Mouse (Mus musculus): ENCODE results near the gene Dcp1b. TPM values are rescaled to one million over a fixed set of nuclear protein-coding genes. Genes with fewer than 3 reads are reported as not detected.
"Not testable (repeated sequence)": the region's sequence is repeated elsewhere in the genome, so short reads cannot be mapped to it uniquely, and the experiment has no call there.

Dcp1b gene
- polyA plus RNA-seq, 1 experiment from 2014 or later, result 12.6 TPM

DNA sequence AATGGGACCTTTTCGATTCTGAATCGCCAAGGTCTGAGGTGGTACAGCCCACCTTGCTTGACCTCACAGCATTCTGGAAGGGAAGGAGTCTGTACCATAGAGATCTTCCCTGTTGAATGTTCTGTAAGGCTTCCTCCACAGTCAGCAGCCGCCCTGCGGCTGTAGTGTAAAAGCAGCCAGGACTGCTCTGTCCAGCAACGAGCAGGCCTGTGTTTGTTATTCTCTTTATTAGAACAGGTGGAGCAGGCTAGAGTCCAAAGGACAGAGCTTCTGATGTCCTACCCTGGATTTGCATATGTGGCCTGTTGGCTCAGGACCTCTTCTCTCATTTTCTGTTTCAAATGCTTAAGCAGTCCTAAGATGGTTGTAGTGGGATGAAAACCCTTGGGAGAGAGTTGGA lies 25.3 kb downstream of the Dcp1b start:
- no peaks in the 10 kb centered on the region for H3K27me3 ChIP-seq (ENCODE audit: control insufficient read depth, insufficient read depth, low read length)
- peaks cover 8% of the 10 kb centered on the region; the same call in 1 of the 2 replicates for H3K4me1 ChIP-seq (replicated peaks; ENCODE audit: control insufficient read depth, insufficient read depth, low read length)
- H3K36me3 ChIP-seq (replicated peaks; ENCODE audit: control insufficient read depth, insufficient read depth), result peaks cover 22% of the 10 kb centered on the region; the same call in 1 of the 2 replicates
- no peak overlapping the region for H3K4me3 ChIP-seq (replicated peaks; ENCODE audit: low read length)
- DNase-seq (ENCODE audit: low spot score) (no peak), ATAC-seq (ENCODE audit: low FRiP score) (no peak)
- no peak overlapping the region for H3K4me2 ChIP-seq (replicated peaks)
- H3K27ac ChIP-seq, result no peak overlapping the region
- H3K9ac ChIP-seq, result no peak overlapping the region
- H3K9me3 ChIP-seq (ENCODE audit: control insufficient read depth, low read length), result no peaks in the 10 kb centered on the region
- 83% methylated on average over 5 of the region's 5 CpGs for WGBS

- H3K9ac ChIP-seq, result no peak overlapping the region
- DNase-seq (ENCODE audit: low spot score) (no peak), ATAC-seq (ENCODE audit: low FRiP score) (no peak)
- H3K27ac ChIP-seq, result no peak overlapping the region
- no peaks in the 10 kb centered on the region for H3K27me3 ChIP-seq (ENCODE audit: control insufficient read depth, insufficient read depth, low read length)
- H3K9me3 ChIP-seq (ENCODE audit: control insufficient read depth, low read length), result no peaks in the 10 kb centered on the region
- H3K36me3 ChIP-seq (replicated peaks; ENCODE audit: control insufficient read depth, insufficient read depth), result peaks cover 19% of the 10 kb centered on the region; the same call in 1 of the 2 replicates
- peaks cover 8% of the 10 kb centered on the region; the same call in 1 of the 2 replicates for H3K4me1 ChIP-seq (replicated peaks; ENCODE audit: control insufficient read depth, insufficient read depth, low read length)
- H3K4me2 ChIP-seq (replicated peaks), result no peak overlapping the region
- WGBS, result 95% methylated on average over 4 of the region's 4 CpGs
- H3K4me3 ChIP-seq (replicated peaks; ENCODE audit: low read length), result no peak overlapping the region
Observed at GRCm38 (mm10) chr6:119201575-119201974, 26.5 kb downstream of the Dcp1b start.

DNA sequence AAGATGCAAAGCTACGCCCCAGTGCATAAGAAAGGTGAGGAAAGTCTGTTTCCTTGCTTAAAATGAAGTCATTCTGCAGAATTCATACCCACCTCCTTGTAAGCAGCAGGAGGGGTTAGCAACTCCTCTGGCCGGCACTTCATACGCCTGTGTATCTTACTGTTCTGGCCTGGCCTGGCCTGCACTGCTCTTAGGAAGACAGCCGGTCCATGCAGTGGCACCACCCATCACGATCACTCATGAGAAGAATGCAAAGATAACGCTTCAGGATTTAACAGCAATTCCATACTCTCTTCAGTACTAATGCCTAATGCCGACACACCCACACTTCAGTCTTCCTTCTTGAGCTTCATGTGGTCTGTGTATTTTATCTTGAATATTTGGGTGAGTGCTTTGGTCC lies 29.2 kb downstream of the Dcp1b start:
- Histone ChIP-seq H3K27ac (no peak overlapping the region), H3K36me3 (replicated peaks; ENCODE audit: control insufficient read depth, insufficient read depth) (peaks cover 19% of the 10 kb centered on the region; the same call in 1 of the 2 replicates), H3K4me2 (replicated peaks) (no peak overlapping the region), H3K9ac (no peak overlapping the region), H3K9me3 (ENCODE audit: control insufficient read depth, low read length) (no peaks in the 10 kb centered on the region), H3K4me3 (replicated peaks; ENCODE audit: low read length) (no peak overlapping the region), H3K27me3 (ENCODE audit: control insufficient read depth, insufficient read depth, low read length) (no peaks in the 10 kb centered on the region), H3K4me1 (replicated peaks; ENCODE audit: control insufficient read depth, insufficient read depth, low read length) (peaks cover 5% of the 10 kb centered on the region; the same call in 1 of the 2 replicates)
- WGBS, result 92% methylated on average over 7 of the region's 7 CpGs
- no peak for ATAC-seq (ENCODE audit: low FRiP score)
- DNase-seq (ENCODE audit: low spot score), result no peak

DNA sequence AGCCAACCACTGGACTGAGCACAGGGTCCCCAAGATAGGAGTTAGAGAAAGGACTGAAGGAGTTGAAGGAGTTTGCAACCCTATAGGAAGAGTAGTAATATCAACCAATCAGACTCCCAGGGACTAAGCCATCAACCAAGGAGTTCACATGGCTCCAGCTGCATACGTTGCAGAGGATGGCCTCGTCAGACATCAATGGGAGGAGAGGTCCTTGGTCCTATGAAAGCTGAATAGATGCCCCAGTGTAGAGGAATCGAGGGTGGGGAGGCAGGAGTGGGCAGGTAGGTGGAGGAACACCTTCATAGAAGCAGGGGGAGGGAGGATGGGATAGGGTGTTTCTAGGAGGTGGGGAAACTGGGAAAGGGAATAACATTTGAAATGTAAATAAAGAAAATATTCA lies 29.9 kb downstream of the Dcp1b start:
- WGBS, result 55% methylated on average over 3 of the region's 3 CpGs
- H3K9ac ChIP-seq, result no peak overlapping the region
- DNase-seq (ENCODE audit: low spot score), result no peak
- H3K27me3 ChIP-seq (ENCODE audit: control insufficient read depth, insufficient read depth, low read length), result no peaks in the 10 kb centered on the region
- H3K36me3 ChIP-seq (replicated peaks; ENCODE audit: control insufficient read depth, insufficient read depth), result peaks cover 19% of the 10 kb centered on the region; the same call in 1 of the 2 replicates
- H3K27ac ChIP-seq, result no peak overlapping the region
- no peaks in the 10 kb centered on the region for H3K9me3 ChIP-seq (ENCODE audit: control insufficient read depth, low read length)
- H3K4me1 ChIP-seq (replicated peaks; ENCODE audit: control insufficient read depth, insufficient read depth, low read length), result no peaks in the 10 kb centered on the region
- H3K4me2 ChIP-seq (replicated peaks), result no peak overlapping the region
- ATAC-seq (ENCODE audit: low FRiP score), result no peak
- H3K4me3 ChIP-seq (replicated peaks; ENCODE audit: low read length), result no peak overlapping the region

- H3K4me1 ChIP-seq (replicated peaks; ENCODE audit: control insufficient read depth, insufficient read depth, low read length); H3K9ac ChIP-seq; H3K4me3 ChIP-seq (replicated peaks; ENCODE audit: low read length); H3K27ac ChIP-seq; DNase-seq (ENCODE audit: low spot score); ATAC-seq (ENCODE audit: low FRiP score); H3K4me2 ChIP-seq (replicated peaks); H3K27me3 ChIP-seq (ENCODE audit: control insufficient read depth, insufficient read depth, low read length); H3K9me3 ChIP-seq (ENCODE audit: control insufficient read depth, low read length): not testable (repeated sequence)
- peaks cover 18% of the 10 kb centered on the region; the same call in 1 of the 2 replicates for H3K36me3 ChIP-seq (replicated peaks; ENCODE audit: control insufficient read depth, insufficient read depth)
- WGBS, result 92% methylated on average over 7 of the region's 7 CpGs
Observed at GRCm38 (mm10) chr6:119206006-119206405, 31.0 kb downstream of the Dcp1b start.

DNA sequence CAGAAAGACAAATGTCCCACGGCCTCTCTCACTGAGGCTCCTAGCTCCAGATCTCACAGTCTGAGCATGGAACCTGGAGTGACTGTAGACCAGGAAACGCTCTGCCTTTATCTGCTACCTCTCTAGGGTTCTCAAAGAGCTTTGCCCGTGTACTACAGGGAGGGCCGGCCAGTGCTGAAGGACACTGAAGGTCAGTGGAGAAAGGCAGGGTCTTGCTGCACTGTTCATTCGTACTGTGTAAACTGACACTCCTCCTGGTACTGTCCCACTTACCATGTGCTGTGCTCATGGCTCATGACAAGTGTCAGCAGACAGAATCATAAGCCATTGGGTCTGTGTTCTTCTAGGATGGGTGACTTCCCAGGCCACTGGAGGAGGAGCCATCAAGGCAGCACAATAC lies 38.3 kb downstream of the Dcp1b start:
- Histone ChIP-seq H3K27ac (no peak overlapping the region), H3K9me3 (ENCODE audit: control insufficient read depth, low read length) (no peaks in the 10 kb centered on the region), H3K9ac (no peak overlapping the region), H3K4me2 (replicated peaks) (no peak overlapping the region), H3K4me1 (replicated peaks; ENCODE audit: control insufficient read depth, insufficient read depth, low read length) (no peaks in the 10 kb centered on the region), H3K36me3 (replicated peaks; ENCODE audit: control insufficient read depth, insufficient read depth) (peaks cover 44% of the 10 kb centered on the region), H3K27me3 (ENCODE audit: control insufficient read depth, insufficient read depth, low read length) (no peaks in the 10 kb centered on the region), H3K4me3 (replicated peaks; ENCODE audit: low read length) (no peak overlapping the region)
- DNase-seq (ENCODE audit: low spot score), result no peak
- 88% methylated on average over 5 of the region's 5 CpGs for WGBS
- ATAC-seq (ENCODE audit: low FRiP score), result no peak

- ATAC-seq (ENCODE audit: low FRiP score) (no peak), DNase-seq (ENCODE audit: low spot score) (no peak)
- no peaks in the 10 kb centered on the region for H3K9me3 ChIP-seq (ENCODE audit: control insufficient read depth, low read length)
- no peaks in the 10 kb centered on the region for H3K4me1 ChIP-seq (replicated peaks; ENCODE audit: control insufficient read depth, insufficient read depth, low read length)
- no peaks in the 10 kb centered on the region for H3K27me3 ChIP-seq (ENCODE audit: control insufficient read depth, insufficient read depth, low read length)
- peaks cover 51% of the 10 kb centered on the region for H3K36me3 ChIP-seq (replicated peaks; ENCODE audit: control insufficient read depth, insufficient read depth)
- H3K4me2 ChIP-seq (replicated peaks), result no peak overlapping the region
- no peak overlapping the region for H3K27ac ChIP-seq
- H3K4me3 ChIP-seq (replicated peaks; ENCODE audit: low read length), result no peak overlapping the region
- 82% methylated on average over 6 of the region's 6 CpGs for WGBS
- no peak overlapping the region for H3K9ac ChIP-seq
Observed at GRCm38 (mm10) chr6:119214190-119214589, 39.1 kb downstream of the Dcp1b start.

DNA sequence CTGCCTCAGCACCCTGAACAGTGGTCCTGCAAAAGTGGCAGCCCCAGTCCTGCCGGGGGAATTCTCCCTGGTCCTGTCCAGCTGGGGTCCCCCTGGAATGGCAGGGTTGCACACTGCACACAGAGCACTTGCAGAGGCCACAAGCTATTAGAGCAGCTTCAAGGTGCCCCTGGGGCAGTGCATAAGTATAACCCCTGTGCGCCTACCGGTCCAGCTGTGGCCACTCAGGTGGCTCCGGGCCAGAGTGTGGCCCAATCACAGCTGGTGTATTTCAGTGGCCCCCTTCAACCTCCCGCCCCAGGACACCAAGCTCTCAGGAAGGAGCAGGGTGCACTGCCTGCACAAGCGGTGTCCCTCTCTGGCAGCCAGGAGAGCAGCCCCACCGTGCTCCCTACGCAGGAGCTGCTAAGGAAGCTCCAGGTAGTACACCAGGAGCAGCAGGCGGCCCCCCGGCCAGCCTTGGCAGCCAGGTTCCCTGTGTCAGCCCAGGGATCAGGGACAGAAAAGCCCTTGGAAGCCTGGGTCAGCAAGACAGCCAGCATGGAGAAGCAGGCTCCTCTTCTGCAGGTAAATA lies 40.1 kb downstream of the Dcp1b start:
- Histone ChIP-seq H3K4me3 (replicated peaks; ENCODE audit: low read length) (no peak overlapping the region), H3K27me3 (ENCODE audit: control insufficient read depth, insufficient read depth, low read length) (no peaks in the 10 kb centered on the region), H3K4me1 (replicated peaks; ENCODE audit: control insufficient read depth, insufficient read depth, low read length) (no peaks in the 10 kb centered on the region), H3K27ac (no peak overlapping the region), H3K4me2 (replicated peaks) (no peak overlapping the region), H3K9me3 (ENCODE audit: control insufficient read depth, low read length) (no peaks in the 10 kb centered on the region), H3K9ac (no peak overlapping the region), H3K36me3 (replicated peaks; ENCODE audit: control insufficient read depth, insufficient read depth) (peaks cover 59% of the 10 kb centered on the region)
- no peak for DNase-seq (ENCODE audit: low spot score)
- no peak for ATAC-seq (ENCODE audit: low FRiP score)
- 96% methylated on average over 10 of the region's 10 CpGs for WGBS

- WGBS, result 85% methylated on average over 4 of the region's 4 CpGs
- Histone ChIP-seq H3K36me3 (replicated peaks; ENCODE audit: control insufficient read depth, insufficient read depth) (peaks cover 70% of the 10 kb centered on the region), H3K9ac (no peak overlapping the region)
Observed at GRCm38 (mm10) chr6:119217661-119218060, 42.6 kb downstream of the Dcp1b start.

DNA sequence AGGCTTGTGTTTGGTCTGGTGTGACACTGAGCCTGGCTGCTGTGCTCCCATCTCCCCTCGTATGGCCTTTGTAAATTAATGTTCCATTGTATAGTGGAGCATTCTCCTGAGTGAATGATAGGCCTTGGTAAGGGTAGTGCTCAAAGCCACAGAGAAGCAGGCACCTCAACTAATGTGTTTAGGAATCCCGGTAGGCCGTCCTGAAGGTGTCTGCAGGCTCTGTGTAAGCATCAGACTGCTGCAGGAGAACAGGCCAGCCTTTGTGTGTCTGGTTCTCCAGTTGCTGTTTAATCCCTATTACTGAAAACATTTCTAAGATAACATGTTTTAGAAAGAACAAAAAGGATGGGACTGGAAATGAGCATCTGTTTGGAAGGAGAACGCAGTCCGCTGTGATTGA lies 43.5 kb downstream of the Dcp1b start:
- Histone ChIP-seq H3K27me3 (ENCODE audit: control insufficient read depth, insufficient read depth, low read length) (no peaks in the 10 kb centered on the region), H3K27ac (no peak overlapping the region), H3K36me3 (replicated peaks; ENCODE audit: control insufficient read depth, insufficient read depth) (peaks cover 62% of the 10 kb centered on the region), H3K4me1 (replicated peaks; ENCODE audit: control insufficient read depth, insufficient read depth, low read length) (0 out of 2 replicates have a peak, but pooled peaks cover under 1% of the 10 kb centered on the region), H3K4me2 (replicated peaks) (no peak overlapping the region), H3K9me3 (ENCODE audit: control insufficient read depth, low read length) (no peaks in the 10 kb centered on the region), H3K4me3 (replicated peaks; ENCODE audit: low read length) (no peak overlapping the region), H3K9ac (no peak overlapping the region)
- ATAC-seq (ENCODE audit: low FRiP score), result no peak
- DNase-seq (ENCODE audit: low spot score), result no peak
- 86% methylated on average over 5 of the region's 5 CpGs for WGBS

More at GRCm38 (mm10) chr6:119217661-119218060, 42.6 kb downstream of the Dcp1b start:
- H3K4me1 ChIP-seq (replicated peaks; ENCODE audit: control insufficient read depth, insufficient read depth, low read length), result no peaks in the 10 kb centered on the region
- no peak for DNase-seq (ENCODE audit: low spot score)
- no peak overlapping the region for H3K4me3 ChIP-seq (replicated peaks; ENCODE audit: low read length)
- no peak overlapping the region for H3K27ac ChIP-seq
- H3K9me3 ChIP-seq (ENCODE audit: control insufficient read depth, low read length), result no peaks in the 10 kb centered on the region
- H3K27me3 ChIP-seq (ENCODE audit: control insufficient read depth, insufficient read depth, low read length), result no peaks in the 10 kb centered on the region
- ATAC-seq (ENCODE audit: low FRiP score), result no peak
- H3K4me2 ChIP-seq (replicated peaks), result no peak overlapping the region
